Mouse (Mus musculus) forebrain, embryonic 13.5 days (tissue): ENCODE data around the gene Omt2b. TPM values are rescaled to one million over a fixed set of nuclear protein-coding genes. Genes with fewer than 3 reads are reported as not detected.

Experiments
- ATAC-seq: fragments of 200-750 bp; cut with Nextera tagmentation; 2 replicates; pipeline ENCODE4 v1.8.0; 2017
- H3K27ac ChIP-seq: fragments of 300-500 bp; sonication (generic); 2 replicates; pipeline ENCODE4 v1.5.1; 2015; ENCODE audit warnings: inconsistent platforms, mild to moderate bottlenecking, moderate library complexity
- H3K27me3 ChIP-seq: fragments of 300-500 bp; sonication (generic); 2 replicates; pipeline ENCODE4 v1.6.1; 2015; ENCODE audit warnings: mild to moderate bottlenecking, inconsistent platforms
- H3K36me3 ChIP-seq: fragments of 300-500 bp; sonication (generic); 2 replicates; pipeline ENCODE4 v1.6.1; 2015; ENCODE audit warnings: mild to moderate bottlenecking, inconsistent platforms; ENCODE audit not compliant: poor library complexity, severe bottlenecking
- H3K4me1 ChIP-seq: fragments of 300-500 bp; sonication (generic); 2 replicates; pipeline ENCODE4 v1.6.1; 2015; ENCODE audit warnings: inconsistent platforms
- H3K4me2 ChIP-seq: fragments of 300-500 bp; sonication (generic); 2 replicates; pipeline ENCODE4 v1.6.1; 2015; ENCODE audit warnings: inconsistent platforms, mild to moderate bottlenecking, moderate library complexity
- H3K4me3 ChIP-seq: fragments of 300-500 bp; sonication (generic); 2 replicates; pipeline ENCODE4 v1.5.1; 2015; ENCODE audit warnings: mild to moderate bottlenecking, inconsistent platforms
- H3K9ac ChIP-seq: fragments of 300-500 bp; sonication (generic); 2 replicates; pipeline ENCODE4 v1.6.1; 2015; ENCODE audit warnings: mild to moderate bottlenecking, inconsistent platforms
- H3K9me3 ChIP-seq: fragments of 300-500 bp; sonication (generic); replicated peaks from 2 replicates; pipeline ENCODE4 v1.6.1; 2016; ENCODE audit warnings: inconsistent platforms
- WGBS: fragments of 180-500 bp; shearing (Covaris S2); methylation state at CpG from one replicate; pipeline ENCODE4 v1.1.7; 2015; 5-methylcytosine and 5-hydroxymethylcytosine counted together
- polyA plus RNA-seq: library from polyadenylated mRNA; unstranded; fragments of >200 nt; fragmentation: Nextera tagmentation; extraction: Ambion mirVana; gene quantifications from 2 replicates; pipeline ENCODE4 v1.2.1, GENCODE M21; 2015

Omt2b gene
- polyA plus RNA-seq, 1 experiment from 2014 or later: not detected

DNA sequence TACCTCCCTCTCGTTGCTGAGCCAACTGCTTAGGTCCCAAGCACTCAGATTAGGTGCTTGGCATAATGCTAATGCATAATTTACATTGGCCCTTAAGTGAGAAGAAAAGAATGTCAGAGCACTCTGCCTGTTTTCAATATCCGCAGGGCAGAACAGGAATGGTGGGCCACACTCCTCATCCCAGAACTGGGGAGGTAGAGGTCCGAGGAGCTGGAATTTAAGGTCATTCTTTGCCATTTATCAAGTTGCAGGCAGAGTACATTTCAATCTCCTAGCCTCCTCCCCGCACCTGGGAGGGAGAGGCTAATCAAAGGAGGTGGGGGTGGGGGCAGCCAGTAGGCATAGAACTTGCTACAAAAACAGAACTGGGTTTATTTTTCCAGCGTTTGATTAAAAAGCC is 47.0 kb downstream of the Omt2b start:
- Histone ChIP-seq H3K9me3 (no peaks in the 10 kb centered on the region), H3K4me1 (peaks cover 11% of the 10 kb centered on the region), H3K4me3 (no peak overlapping the region), H3K4me2 (no peak overlapping the region), H3K27ac (no peak overlapping the region), H3K9ac (no peak overlapping the region), H3K27me3 (no peaks in the 10 kb centered on the region), H3K36me3 (no peaks in the 10 kb centered on the region)
- 60% methylated on average over 5 of the region's 5 CpGs for WGBS
- ATAC-seq: no peak

DNA sequence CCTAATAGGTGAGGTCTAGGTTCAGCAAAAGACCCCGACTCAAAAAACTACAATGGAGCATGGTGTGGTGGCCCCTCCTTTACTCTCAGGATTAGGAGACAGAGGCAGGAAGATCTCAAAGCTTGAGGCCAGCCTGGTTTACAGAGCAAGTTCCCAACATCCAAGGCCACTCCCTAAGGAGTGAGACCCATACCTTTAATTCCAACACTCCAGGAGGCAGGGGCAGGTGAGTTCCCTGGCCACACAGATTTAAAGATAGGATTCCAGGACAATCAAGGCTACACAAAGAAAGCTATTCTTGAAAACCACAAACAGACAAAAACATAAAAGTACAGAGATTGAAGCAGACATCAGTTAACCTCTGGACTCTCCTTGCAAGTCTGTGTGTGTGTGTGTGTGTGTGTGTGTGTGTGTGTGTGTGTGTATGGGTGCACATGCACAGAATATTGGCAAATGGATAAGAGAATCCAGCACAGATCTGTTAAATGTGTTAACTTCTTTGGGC is 47.5 kb downstream of the Omt2b start:
- peaks cover 11% of the 10 kb centered on the region for H3K4me1 ChIP-seq
- no peak overlapping the region for H3K4me3 ChIP-seq
- no peaks in the 10 kb centered on the region for H3K36me3 ChIP-seq
- no peaks in the 10 kb centered on the region for H3K27me3 ChIP-seq
- no peaks in the 10 kb centered on the region for H3K9me3 ChIP-seq
- 74% methylated on average over 1 of the region's 1 CpGs for WGBS
- H3K4me2 ChIP-seq: no peak overlapping the region
- ATAC-seq: no peak
- no peak overlapping the region for H3K9ac ChIP-seq
- H3K27ac ChIP-seq: no peak overlapping the region

DNA sequence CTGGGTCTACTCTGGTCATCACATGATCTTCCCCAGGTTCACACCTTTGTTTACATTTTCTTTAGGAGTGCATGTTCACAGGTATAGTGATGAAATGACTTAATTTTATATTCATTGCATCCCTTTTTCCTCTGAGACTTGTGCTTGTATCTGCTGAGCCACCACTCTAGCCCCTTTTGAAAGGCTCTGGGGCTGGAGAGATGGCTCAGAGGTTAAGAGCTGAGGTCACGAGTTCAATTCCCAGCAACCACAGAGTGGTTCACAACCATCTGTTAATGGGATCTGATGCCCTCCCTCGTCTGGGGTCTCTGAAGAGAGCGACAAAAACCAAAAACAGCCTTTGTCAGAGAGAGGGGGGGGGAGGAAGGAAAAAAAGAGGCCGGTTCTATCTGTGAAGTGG is 48.1 kb downstream of the Omt2b start:
- Histone ChIP-seq H3K4me2 (no peak overlapping the region), H3K36me3 (no peaks in the 10 kb centered on the region), H3K4me1 (peaks cover 11% of the 10 kb centered on the region), H3K4me3 (no peak overlapping the region), H3K9me3 (no peaks in the 10 kb centered on the region), H3K9ac (no peak overlapping the region), H3K27ac (no peak overlapping the region), H3K27me3 (no peaks in the 10 kb centered on the region)
- 74% methylated on average over 4 of the region's 4 CpGs for WGBS
- no peak for ATAC-seq

DNA sequence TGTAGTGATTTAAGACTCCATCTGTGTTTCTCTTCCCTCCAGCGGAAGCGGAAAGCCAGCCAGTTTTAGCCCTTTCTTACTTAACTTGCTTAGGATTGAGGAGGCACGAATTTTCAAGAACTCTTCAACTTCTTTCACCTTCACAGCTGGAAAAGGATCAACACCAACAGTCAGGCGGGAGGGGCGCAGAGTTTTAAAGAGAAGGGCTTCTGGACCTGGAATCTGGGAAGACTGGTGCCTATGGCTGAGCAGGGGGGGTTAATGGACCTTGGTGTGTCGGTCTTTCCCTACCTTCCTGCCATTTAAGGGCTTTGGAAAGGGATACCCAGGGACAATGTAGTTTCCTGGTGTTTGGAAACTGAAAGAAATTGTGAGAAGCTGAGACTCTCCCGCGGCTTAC is 50.2 kb downstream of the Omt2b start:
- H3K4me3 ChIP-seq: peak overlapping the region; percentile 39
- 22% methylated on average over 8 of the region's 8 CpGs for WGBS

DNA sequence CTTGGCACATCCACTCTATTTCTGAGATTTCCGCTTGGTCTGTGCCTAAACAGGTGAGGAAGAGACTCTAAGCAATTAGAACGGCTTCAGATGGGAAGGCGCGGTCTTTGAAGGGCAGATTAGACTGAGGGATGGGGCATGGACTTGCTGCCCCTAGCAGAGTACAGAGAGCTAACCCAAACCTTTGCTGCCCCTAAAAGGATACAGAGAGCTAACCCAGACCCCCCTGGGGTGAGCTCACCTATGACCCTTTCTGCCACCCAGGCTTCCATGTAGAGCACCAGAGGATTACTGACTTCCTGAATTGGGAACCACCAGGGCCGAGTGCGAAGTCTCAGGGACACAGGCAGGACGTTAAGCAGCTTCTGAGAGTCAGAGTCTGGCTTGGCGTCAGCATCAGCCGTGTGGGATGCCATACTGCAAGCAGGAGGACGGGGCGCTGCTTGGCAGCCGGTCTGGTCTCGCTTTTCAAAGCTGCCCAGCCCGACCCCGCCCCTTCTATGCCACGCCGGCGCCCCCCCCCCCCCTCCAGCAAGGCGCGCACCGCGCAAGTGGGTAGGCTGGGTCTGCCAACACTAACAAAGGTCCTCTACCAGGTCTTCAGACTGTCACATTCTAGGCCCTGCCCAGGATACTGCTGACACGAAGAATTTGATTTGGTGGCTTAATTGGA is 50.9 kb downstream of the Omt2b start, which contains the start of gene Ooep:
Gene Ooep (minus strand): TSS at position 613 of the 673 bp plus-strand sequence.
- H3K36me3 ChIP-seq: no peaks in the 10 kb centered on the region
- H3K4me2 ChIP-seq: peak within 1 kb of the TSS; percentile 67
- H3K9me3 ChIP-seq: no peaks in the 10 kb centered on the region
- peaks cover 11% of the 10 kb centered on the region for H3K4me1 ChIP-seq
- no peak within 1 kb of the TSS for H3K27ac ChIP-seq
- peak within 1 kb of the TSS; percentile 59 for H3K9ac ChIP-seq
- 2% methylated on average over 19 of the region's 23 CpGs for WGBS
- ATAC-seq: peak; percentile 95
- H3K27me3 ChIP-seq: no peaks in the 10 kb centered on the region
- H3K4me3 ChIP-seq: peak within 1 kb of the TSS; percentile 39

More for the DNA sequence above, 50.2 kb downstream of the Omt2b start:
- Histone ChIP-seq H3K27ac (no peak overlapping the region), H3K4me2 (peak overlapping the region; percentile 67), H3K36me3 (no peaks in the 10 kb centered on the region), H3K9ac (peak overlapping the region; percentile 59), H3K9me3 (no peaks in the 10 kb centered on the region), H3K4me1 (peaks cover 11% of the 10 kb centered on the region), H3K27me3 (no peaks in the 10 kb centered on the region)
- ATAC-seq: no peak

Other genes with a start within 250 kb of the Omt2b start
- 32.4 and 36.3 TPM in 2 replicates for gene Fbxo9, start 218.5 kb upstream of the Omt2b start, polyA plus RNA-seq
- gene Ick, start 218.4 kb upstream of the Omt2b start, polyA plus RNA-seq: 34.3 and 34.6 TPM in 2 replicates
- gene Gsta4, start 144.8 kb upstream of the Omt2b start, polyA plus RNA-seq: 19.9 and 28.5 TPM in 2 replicates
- not detected in 2 replicates for gene Gsta1, start 96.9 kb upstream of the Omt2b start, polyA plus RNA-seq
- not detected in 2 replicates for gene Gm3776, start 70.5 kb upstream of the Omt2b start, polyA plus RNA-seq
- gene Gm10639, start 37.7 kb upstream of the Omt2b start, polyA plus RNA-seq: not detected in 2 replicates
- not detected in 2 replicates for gene Omt2a, start 12.8 kb upstream of the Omt2b start, polyA plus RNA-seq
- gene Gsta2, start 28.2 kb downstream of the Omt2b start, polyA plus RNA-seq: not detected in 2 replicates
- 1.1 and 1.2 TPM in 2 replicates for gene Dppa5a, start 40.6 kb downstream of the Omt2b start, polyA plus RNA-seq
- gene Ooep, start 51.1 kb downstream of the Omt2b start, polyA plus RNA-seq: 6.1 and 6.3 TPM in 2 replicates
- gene Ddx43, start 68.2 kb downstream of the Omt2b start, polyA plus RNA-seq: 0.15 and 0.19 TPM in 2 replicates
- gene Cgas, start 115.6 kb downstream of the Omt2b start, polyA plus RNA-seq: 0.47 and 0.62 TPM in 2 replicates
- 24.9 and 26.1 TPM in 2 replicates for gene Mto1, start 120.6 kb downstream of the Omt2b start, polyA plus RNA-seq
- gene Gm17324, start 121.2 kb downstream of the Omt2b start, polyA plus RNA-seq: 0.65 and 0.97 TPM in 2 replicates
- 4,108 and 4,123 TPM in 2 replicates for gene Eef1a1, start 161.6 kb downstream of the Omt2b start, polyA plus RNA-seq